Mouse (Mus musculus) liver, embryonic 18 days (tissue): ENCODE results near the gene Itk. TPM values are rescaled to one million over a fixed set of nuclear protein-coding genes. Genes with fewer than 3 reads are reported as not detected.

Experiments used
- polyA plus RNA-seq: library from polyadenylated mRNA; depleted of rRNA; stranded (reverse); fragments of >200 nt; gene quantifications from 2 replicates; pipeline ENCODE4 v1.2.3, GENCODE M21; 2012; rRNA removed

Gene Itk
- polyA plus RNA-seq: 0.09 and 0.14 TPM in 2 replicates

GRCm38 (mm10) chr11:46389336-46390117 lies at the start of gene Itk:
Gene Itk (minus strand): TSS chr11:46389515.

GRCm38 (mm10) chr11:46436760-46437458 lies 47.6 kb upstream of the Itk start, which contains the start of gene Med7:
Gene Med7 (plus strand): TSS chr11:46436925.

DNA sequence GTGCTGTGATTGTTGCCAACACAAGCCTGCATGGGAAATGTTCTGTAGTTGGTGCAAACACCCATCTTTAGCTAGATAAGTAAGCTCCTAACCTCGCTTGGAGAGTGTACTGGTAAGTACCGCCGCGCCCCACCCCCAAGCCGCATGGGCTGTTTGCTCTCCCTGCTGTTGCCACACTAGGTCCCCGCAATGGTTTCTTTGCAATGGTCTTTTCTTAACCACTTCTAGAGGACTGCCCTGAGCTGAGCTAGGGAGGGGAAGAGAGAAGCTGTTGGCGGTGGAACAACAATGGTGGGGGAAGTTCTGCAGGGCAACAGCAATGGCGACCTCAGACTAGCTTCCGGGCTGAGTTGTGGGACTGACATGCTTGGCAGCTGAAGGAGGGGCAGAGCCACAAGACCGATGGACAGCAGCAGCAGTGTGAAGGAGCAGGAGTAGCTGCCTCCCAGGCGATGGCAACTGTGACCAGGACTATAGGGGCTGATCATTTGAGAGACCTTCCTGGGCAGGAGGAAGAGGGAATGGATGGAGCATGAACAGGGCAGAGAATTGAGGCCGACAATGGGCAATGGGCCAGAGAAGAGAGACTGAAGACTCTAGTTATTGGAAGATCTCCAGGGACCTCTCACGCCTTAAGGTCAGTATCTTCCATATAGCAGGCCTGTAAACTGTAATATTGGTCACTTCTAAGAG lies 7.0 kb upstream of the Itk start, which contains the start of gene Fam71b:
TSS of gene Fam71b (plus strand) at position 393 of the 693 bp plus-strand sequence.

DNA sequence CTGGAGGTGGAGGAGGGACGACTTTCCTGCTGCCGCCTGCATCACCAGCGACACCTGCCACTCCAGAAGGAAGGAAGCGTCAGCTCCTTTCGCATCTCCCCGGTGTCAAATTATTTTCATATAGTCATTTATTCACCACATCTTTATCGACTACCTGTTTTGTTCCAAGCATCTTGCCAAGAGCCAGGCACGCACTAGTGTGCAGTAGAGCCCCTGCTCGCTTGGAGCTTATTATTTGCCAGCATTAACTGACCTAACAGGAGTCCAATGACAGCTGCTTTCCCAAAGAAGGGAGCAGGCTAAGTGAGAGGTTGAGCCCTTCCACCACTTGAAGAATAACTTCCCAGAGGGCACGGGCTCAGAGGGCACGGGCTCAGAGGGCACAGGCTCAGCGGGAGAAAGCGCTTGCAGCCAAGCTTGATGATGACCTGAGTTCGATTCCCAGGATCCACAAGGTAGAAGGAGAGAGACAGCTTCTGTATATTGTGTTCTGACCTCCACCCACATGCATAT lies 76.7 kb downstream of the Itk start, which contains the start of gene Cyfip2:
TSS of gene Cyfip2 (minus strand) at position 337 of the 513 bp plus-strand sequence.

Other genes with a start within 250 kb of the Itk start
- 0.08 and 0.11 TPM in 2 replicates for gene Nipal4, start 223.0 kb downstream of the Itk start, polyA plus RNA-seq
- not detected in 2 replicates for gene Fndc9, start 154.0 kb downstream of the Itk start, polyA plus RNA-seq
- gene Cyfip2, start 76.7 kb downstream of the Itk start, polyA plus RNA-seq: 3.7 and 4.7 TPM in 2 replicates
- gene Fam71b, start 7.0 kb upstream of the Itk start, polyA plus RNA-seq: 0.05 and 0.06 TPM in 2 replicates
- 22.4 and 22.9 TPM in 2 replicates for gene Med7, start 47.4 kb upstream of the Itk start, polyA plus RNA-seq
- gene Havcr2, start 65.4 kb upstream of the Itk start, polyA plus RNA-seq: 0.14 and 0.20 TPM in 2 replicates
- gene Gm12169, start 134.7 kb upstream of the Itk start, polyA plus RNA-seq: not detected in 2 replicates
- gene BC053393, start 182.0 kb upstream of the Itk start, polyA plus RNA-seq: not detected in 2 replicates
- not detected in 2 replicates for gene Dppa1, start 239.7 kb upstream of the Itk start, polyA plus RNA-seq